Mouse (Mus musculus): ENCODE data around the gene Tap1. TPM values are rescaled to one million over a fixed set of nuclear protein-coding genes. Genes with fewer than 3 reads are reported as not detected.
A peak's percentile ranks its signal among the peaks of the same experiment; 100 is the strongest.
"Not testable (repeated sequence)": the region's sequence is repeated elsewhere in the genome, so short reads cannot be mapped to it uniquely, and the experiment has no call there.

Gene Tap1
- total and polyA plus RNA-seq, 3 experiments = 30.7 to 46.6 TPM; not detected in 1

- TF ChIP-seq MYC (IDR thresholded peaks at IDR 0.05; ENCODE audit: low read depth, low read length) (0 out of 2 replicates have a peak, but pooled peaks have one; percentile 30), TBP (IDR thresholded peaks at IDR 0.05; ENCODE audit: low read depth, low read length) (0 out of 2 replicates have a peak, but pooled peaks have one; percentile 41), MAX (IDR thresholded peaks at IDR 0.05; ENCODE audit: low read length) (no peak), GATA1 (IDR thresholded peaks at IDR 0.05; ENCODE audit: low read depth, low read length) (peak; percentile 77), ELF1 (IDR thresholded peaks at IDR 0.05; ENCODE audit: low read depth, low read length) (no peak), SIN3A (IDR thresholded peaks at IDR 0.05; ENCODE audit: low read length) (peak; percentile 86), ETS1 (IDR thresholded peaks at IDR 0.05; ENCODE audit: low read depth, low read length) (peak; percentile 85), POLR2AphosphoS2 (IDR thresholded peaks at IDR 0.05; ENCODE audit: low read length) (no peak), MXI1 (IDR thresholded peaks at IDR 0.05; ENCODE audit: low read depth, low read length) (peak; percentile 73), RCOR1 (IDR thresholded peaks at IDR 0.05; ENCODE audit: low read depth, low read length) (peak; percentile 75), MAFK (IDR thresholded peaks at IDR 0.05; ENCODE audit: borderline replicate concordance, low read depth, low read length) (0 out of 2 replicates have a peak, but pooled peaks have one; percentile 22), EP300 (IDR thresholded peaks at IDR 0.05; ENCODE audit: low read depth in 1 of 2, low read length in 2 of 2) (peak; percentile 83 to 88), MEF2A (IDR thresholded peaks at IDR 0.05; ENCODE audit: extremely low read depth, insufficient replicate concordance, low read depth, low read length, poor library complexity, severe bottlenecking) (no peak), BHLHE40 (IDR thresholded peaks at IDR 0.05; ENCODE audit: borderline replicate concordance, low read depth, low read length) (no peak), UBTF (IDR thresholded peaks at IDR 0.05; ENCODE audit: borderline replicate concordance, insufficient read depth, low read depth, low read length) (0 out of 2 replicates have a peak, but pooled peaks have one; percentile 64), TAL1 (IDR thresholded peaks at IDR 0.05; ENCODE audit: low read length) (peak; percentile 59; the same call in 1 of the 2 replicates)
Measured at GRCm38 (mm10) chr17:34143461-34143860, 43.9 kb upstream of the Tap1 start (continued).

- not testable (repeated sequence) for H3K27ac ChIP-seq (ENCODE audit: control insufficient read depth, low read depth, low read length); H3K9me3 ChIP-seq (replicated peaks; ENCODE audit: insufficient read depth, low read length); DNase-seq (ENCODE audit: low read depth, low spot score); H3K9ac ChIP-seq (ENCODE audit: control insufficient read depth, low read depth, low read length, poor library complexity, severe bottlenecking); H3K4me3 ChIP-seq (ENCODE audit: control insufficient read depth in 1 of 2, insufficient read depth in 1 of 2, low read depth in 2 of 2, low read length in 2 of 2); H3K27me3 ChIP-seq (ENCODE audit: control insufficient read depth in 1 of 2, insufficient read depth in 2 of 2, low read length in 2 of 2); H3K79me2 ChIP-seq (ENCODE audit: control insufficient read depth, insufficient read depth, low read length, poor library complexity)
- Histone ChIP-seq H3K4me1 (ENCODE audit: control insufficient read depth in 1 of 2, insufficient read depth in 2 of 2, low read length in 2 of 2) (peaks cover 19 to 36% of the 10 kb centered on the region in 2 experiments), H3K36me3 (ENCODE audit: control insufficient read depth in 1 of 2, insufficient read depth in 2 of 2, low read length in 2 of 2) (peaks cover 0 to 20% of the 10 kb centered on the region in 2 experiments; a peak in 2 of 4 replicates)
Measured at GRCm38 (mm10) chr17:34144221-34144620, 43.1 kb upstream of the Tap1 start.

GRCm38 (mm10) chr17:34144960-34145371 lies 42.4 kb upstream of the Tap1 start:
- Histone ChIP-seq H3K4me1 (ENCODE audit: control insufficient read depth in 1 of 2, insufficient read depth in 2 of 2, low read length in 2 of 2) (peaks cover 19 to 32% of the 10 kb centered on the region in 2 experiments), H3K36me3 (ENCODE audit: control insufficient read depth in 1 of 2, insufficient read depth in 2 of 2, low read length in 2 of 2) (peaks cover 0 to 19% of the 10 kb centered on the region in 2 experiments; a peak in 2 of 4 replicates), H3K9ac (ENCODE audit: control insufficient read depth, low read depth, low read length, poor library complexity, severe bottlenecking) (no peak overlapping the region), H3K27me3 (ENCODE audit: control insufficient read depth in 1 of 2, insufficient read depth in 2 of 2, low read length in 2 of 2) (no peaks in the 10 kb centered on the region), H3K4me3 (ENCODE audit: control insufficient read depth in 1 of 2, insufficient read depth in 1 of 2, low read depth in 2 of 2, low read length in 2 of 2) (no peak overlapping the region), H3K79me2 (ENCODE audit: control insufficient read depth, insufficient read depth, low read length, poor library complexity) (no peaks in the 10 kb centered on the region), H3K9me3 (replicated peaks; ENCODE audit: insufficient read depth, low read length) (no peaks in the 10 kb centered on the region), H3K27ac (ENCODE audit: control insufficient read depth, low read depth, low read length) (no peak overlapping the region)
- no peak for TF ChIP-seq EP300 (IDR thresholded peaks at IDR 0.05; ENCODE audit: low read depth in 1 of 2, low read length in 2 of 2)
- no peak for TF ChIP-seq ZMIZ1 (IDR thresholded peaks at IDR 0.05; ENCODE audit: low read depth, low read length)
- no peak for TF ChIP-seq UBTF (IDR thresholded peaks at IDR 0.05; ENCODE audit: borderline replicate concordance, insufficient read depth, low read depth, low read length)
- no peak for TF ChIP-seq USF1 (IDR thresholded peaks at IDR 0.05; ENCODE audit: low read depth, low read length)
- TF ChIP-seq ZKSCAN1 (IDR thresholded peaks at IDR 0.05; ENCODE audit: low read depth, low read length) = no peak
- TF ChIP-seq CHD2 (IDR thresholded peaks at IDR 0.05; ENCODE audit: low read length) = no peak
- no peak for TF ChIP-seq POLR2A (IDR thresholded peaks at IDR 0.05; ENCODE audit: control insufficient read depth in 1 of 2, insufficient read depth in 1 of 2, low read depth in 1 of 2, low read length in 2 of 2, poor library complexity in 1 of 2)
- no peak for TF ChIP-seq MAFK (IDR thresholded peaks at IDR 0.05; ENCODE audit: borderline replicate concordance, low read depth, low read length)
- no peak for TF ChIP-seq ZNF384 (IDR thresholded peaks at IDR 0.05; ENCODE audit: low read depth, low read length)
- TF ChIP-seq NELFE (IDR thresholded peaks at IDR 0.05; ENCODE audit: low read depth, low read length) = no peak
- TF ChIP-seq MAX (IDR thresholded peaks at IDR 0.05; ENCODE audit: low read length) = no peak
- TF ChIP-seq CHD1 (IDR thresholded peaks at IDR 0.05; ENCODE audit: low read depth, low read length) = no peak
- TF ChIP-seq ETS1 (IDR thresholded peaks at IDR 0.05; ENCODE audit: low read depth, low read length) = no peak
- DNase-seq (ENCODE audit: low read depth, low spot score) = no peak
